Mouse (Mus musculus): Measurements from ENCODE around the gene Mrpl27. TPM values are rescaled to one million over a fixed set of nuclear protein-coding genes. Genes with fewer than 3 reads are reported as not detected.

Mrpl27 gene
- 57.0 TPM for polyA plus RNA-seq (2012; fragmentation: generic; extraction: Trizol)
- long read RNA-seq, experiment 1, transcript Mrpl27-201 (4 exons, 756 nt): major isoform, 66 of 79 reads
- long read RNA-seq, experiment 1, partial matches to known transcripts: 3 of 79 reads
- long read RNA-seq, experiment 1, other reads (novel, unspliced or antisense): 7 of 79 reads
- long read RNA-seq, experiment 2, transcript Mrpl27-201 (4 exons, 756 nt): major isoform, 7 of 10 reads
- long read RNA-seq, experiment 2, partial matches to known transcripts: 0 of 10 reads
- long read RNA-seq, experiment 2, other reads (novel, unspliced or antisense): 3 of 10 reads

DNA sequence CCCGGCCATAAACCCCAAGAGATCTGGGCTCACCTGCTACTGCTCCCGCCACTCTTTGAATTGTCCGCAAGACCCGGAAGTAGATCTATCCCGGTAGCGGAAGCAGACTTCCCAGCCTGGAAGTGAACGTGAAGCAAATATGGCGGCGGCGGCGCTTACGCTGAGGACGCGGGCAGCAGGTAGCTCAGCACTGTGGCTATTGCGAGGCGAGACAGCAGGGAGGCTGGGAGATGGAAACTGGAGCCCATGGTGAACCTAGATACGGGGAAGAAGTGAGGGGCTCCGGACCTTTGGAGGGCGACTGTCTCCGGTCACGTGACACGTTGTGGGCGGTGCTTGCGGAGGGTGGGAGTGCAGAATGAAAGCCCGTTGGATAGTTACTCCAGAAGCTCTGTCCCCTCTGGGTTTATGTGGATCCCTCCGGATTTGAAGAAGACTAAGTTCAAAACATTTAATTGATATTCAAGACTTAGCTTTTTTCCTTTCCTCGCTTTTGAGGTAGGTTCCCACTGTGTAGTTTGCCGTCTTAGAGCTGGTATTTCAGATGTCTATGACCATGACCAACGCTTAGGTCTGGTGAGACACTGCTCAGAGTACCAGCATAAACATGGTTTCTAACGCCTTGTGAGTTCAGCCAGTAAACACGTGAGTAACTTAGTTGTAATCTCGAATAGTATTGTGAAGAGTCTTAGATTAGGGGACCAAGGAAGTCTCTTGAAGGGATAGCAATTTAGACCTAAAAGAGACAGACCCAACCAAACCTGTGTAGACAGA, at the start of gene Mrpl27, which contains the start of gene Eme1:
Mrpl27 (plus strand) TSS at position 105 of the 774 bp plus-strand sequence.
Eme1 (minus strand) TSS at position 302 of the 774 bp plus-strand sequence.
- peaks cover 6% of the 10 kb centered on the region for H3K79me3 ChIP-seq (ENCODE audit: low read depth)
- H3K36me3 ChIP-seq (ENCODE audit: control insufficient read depth, insufficient read depth): peaks cover 34% of the 10 kb centered on the region
- H3ac ChIP-seq (ENCODE audit: control insufficient read depth, insufficient read length, low read depth): peak within 1 kb of the TSS; percentile 86
- no peak for TF ChIP-seq CEBPB (IDR thresholded peaks at IDR 0.05; ENCODE audit: low read depth)
- TF ChIP-seq USF1 (IDR thresholded peaks at IDR 0.05; ENCODE audit: low read depth): peak; percentile 98
- no peak for TF ChIP-seq CTCF (IDR thresholded peaks at IDR 0.05; ENCODE audit: control insufficient read depth, insufficient read depth, insufficient read length)
- TF ChIP-seq MYOD1 (IDR thresholded peaks at IDR 0.05; ENCODE audit: control insufficient read depth, insufficient read length, low read depth): peak; percentile 21
- no peak for TF ChIP-seq FOSL1 (IDR thresholded peaks at IDR 0.05; ENCODE audit: insufficient read depth, low read length, poor library complexity, severe bottlenecking)
- no peak for TF ChIP-seq MYOG (IDR thresholded peaks at IDR 0.05; ENCODE audit: control insufficient read depth, extremely low read depth, insufficient read length)
- TF ChIP-seq MAX (IDR thresholded peaks at IDR 0.05): no peak
- no peaks in the 10 kb centered on the region for H3K27me3 ChIP-seq (ENCODE audit: control insufficient read depth, insufficient read depth, insufficient read length)
- H3K79me2 ChIP-seq (ENCODE audit: control insufficient read depth, insufficient read depth): peaks cover 31% of the 10 kb centered on the region
- H3K4me3 ChIP-seq (ENCODE audit: insufficient read depth, poor library complexity, severe bottlenecking): peak within 1 kb of the TSS; percentile 48

DNA sequence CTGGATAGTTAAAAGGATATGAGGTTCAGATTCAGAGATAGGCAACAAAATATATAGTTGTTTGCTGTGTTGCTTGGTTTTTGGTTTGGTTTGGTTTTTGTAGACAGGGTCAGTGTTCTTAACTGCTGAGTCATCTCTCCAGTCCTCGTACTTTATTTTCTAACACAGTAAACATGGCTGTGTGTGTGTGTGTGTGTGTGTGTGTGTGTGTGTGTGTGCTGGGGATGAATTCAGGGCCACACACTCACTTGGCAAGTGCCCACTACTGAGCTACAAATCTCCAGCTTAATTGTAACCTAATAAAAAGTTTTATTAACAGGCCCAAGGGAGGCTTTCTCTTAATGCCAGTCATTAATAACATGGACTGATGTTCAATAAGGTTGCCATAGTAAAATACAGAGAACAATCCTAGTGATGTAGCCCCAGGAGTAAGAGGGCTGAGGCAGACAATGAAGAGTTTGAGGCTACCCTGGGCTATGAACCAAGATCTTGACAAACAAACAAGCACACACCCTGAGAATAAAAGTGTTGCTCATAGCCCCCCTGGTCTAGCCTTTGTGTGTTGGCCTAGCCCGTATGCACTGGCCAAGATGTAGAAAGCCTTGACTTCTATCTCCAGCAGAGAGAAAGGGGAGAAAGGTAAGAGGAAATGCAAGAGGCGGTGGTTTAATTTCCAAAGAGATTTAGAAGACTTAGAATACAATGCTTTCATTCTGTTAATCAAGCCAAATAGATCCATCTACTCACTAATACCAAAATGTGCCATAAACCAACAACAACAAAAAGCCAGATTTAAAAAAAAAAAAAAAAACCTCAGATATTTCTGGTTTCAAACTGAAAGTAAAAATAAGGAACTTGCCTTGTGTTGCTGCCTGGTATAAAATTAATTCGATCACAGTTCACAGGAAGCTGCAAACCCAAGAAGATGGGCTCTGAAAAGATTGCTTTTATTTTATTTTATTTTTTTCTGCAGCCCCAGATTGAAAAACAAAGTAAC, 42.5 kb upstream of the Mrpl27 start:
- no peaks in the 10 kb centered on the region for H3K36me3 ChIP-seq (ENCODE audit: control insufficient read depth, insufficient read depth)
- H3ac ChIP-seq (ENCODE audit: control insufficient read depth, insufficient read length, low read depth): no peak overlapping the region
- H3K79me3 ChIP-seq (ENCODE audit: low read depth): no peaks in the 10 kb centered on the region
- H3K79me2 ChIP-seq (ENCODE audit: control insufficient read depth, insufficient read depth): no peaks in the 10 kb centered on the region
- TF ChIP-seq USF1 (IDR thresholded peaks at IDR 0.05; ENCODE audit: low read depth) (no peak), CTCF (IDR thresholded peaks at IDR 0.05; ENCODE audit: control insufficient read depth, insufficient read depth, insufficient read length) (no peak), CEBPB (IDR thresholded peaks at IDR 0.05; ENCODE audit: low read depth) (no peak), FOSL1 (IDR thresholded peaks at IDR 0.05; ENCODE audit: insufficient read depth, low read length, poor library complexity, severe bottlenecking) (no peak), MAX (IDR thresholded peaks at IDR 0.05) (no peak), MYOD1 (IDR thresholded peaks at IDR 0.05; ENCODE audit: control insufficient read depth, insufficient read length, low read depth) (no peak), MYOG (IDR thresholded peaks at IDR 0.05; ENCODE audit: control insufficient read depth, extremely low read depth, insufficient read length) (no peak)
- H3K27me3 ChIP-seq (ENCODE audit: control insufficient read depth, insufficient read depth, insufficient read length): no peaks in the 10 kb centered on the region
- H3K4me3 ChIP-seq (ENCODE audit: insufficient read depth, poor library complexity, severe bottlenecking): no peak overlapping the region

DNA sequence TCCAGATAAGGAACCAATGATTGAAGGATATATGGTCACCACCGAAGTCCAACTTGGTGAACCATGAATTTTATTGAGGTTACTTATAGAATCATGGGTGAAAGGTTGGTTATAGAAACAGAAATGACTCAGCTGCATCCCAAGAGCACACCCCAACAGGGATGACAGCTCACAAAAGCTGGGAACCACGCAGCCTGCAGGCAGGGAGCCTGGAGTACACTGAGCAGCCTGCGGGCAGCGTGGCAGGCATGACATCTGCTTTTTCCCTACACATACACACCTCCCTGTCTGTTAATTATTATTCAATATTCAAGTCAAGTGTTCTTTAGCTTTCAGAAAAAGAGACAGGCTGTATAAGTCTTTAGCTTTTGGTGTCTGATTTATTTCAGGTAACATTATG, 39.0 kb upstream of the Mrpl27 start:
- no peak overlapping the region for H3ac ChIP-seq (ENCODE audit: control insufficient read depth, insufficient read length, low read depth)
- no peak overlapping the region for H3K4me3 ChIP-seq (ENCODE audit: insufficient read depth, poor library complexity, severe bottlenecking)
- no peaks in the 10 kb centered on the region for H3K27me3 ChIP-seq (ENCODE audit: control insufficient read depth, insufficient read depth, insufficient read length)
- H3K79me2 ChIP-seq (ENCODE audit: control insufficient read depth, insufficient read depth): no peaks in the 10 kb centered on the region
- no peaks in the 10 kb centered on the region for H3K36me3 ChIP-seq (ENCODE audit: control insufficient read depth, insufficient read depth)
- no peak for TF ChIP-seq CEBPB (IDR thresholded peaks at IDR 0.05; ENCODE audit: low read depth)
- TF ChIP-seq CTCF (IDR thresholded peaks at IDR 0.05; ENCODE audit: control insufficient read depth, insufficient read depth, insufficient read length): no peak
- TF ChIP-seq USF1 (IDR thresholded peaks at IDR 0.05; ENCODE audit: low read depth): no peak
- no peak for TF ChIP-seq FOSL1 (IDR thresholded peaks at IDR 0.05; ENCODE audit: insufficient read depth, low read length, poor library complexity, severe bottlenecking)
- TF ChIP-seq MAX (IDR thresholded peaks at IDR 0.05): no peak
- no peak for TF ChIP-seq MYOG (IDR thresholded peaks at IDR 0.05; ENCODE audit: control insufficient read depth, extremely low read depth, insufficient read length)
- no peak for TF ChIP-seq MYOD1 (IDR thresholded peaks at IDR 0.05; ENCODE audit: control insufficient read depth, insufficient read length, low read depth)
- no peaks in the 10 kb centered on the region for H3K79me3 ChIP-seq (ENCODE audit: low read depth)

DNA sequence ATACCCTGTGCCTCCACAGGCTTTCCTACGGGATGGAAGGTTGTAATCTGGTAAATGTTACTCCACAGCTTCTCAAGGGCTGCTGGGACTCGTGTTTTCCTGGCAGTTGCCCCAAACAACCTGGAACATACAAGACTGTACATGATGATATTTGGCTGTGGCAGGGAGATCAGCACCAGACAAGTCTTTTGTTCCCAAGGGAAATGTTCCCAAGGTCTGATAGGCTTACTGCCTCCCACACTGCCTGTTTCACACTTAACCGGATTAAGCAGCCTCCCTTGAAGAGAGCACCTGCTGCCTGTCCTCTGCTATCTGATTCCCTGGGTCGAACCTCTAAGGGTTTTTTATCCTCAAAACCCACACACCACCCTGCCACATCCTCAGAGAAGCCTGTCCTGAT, 38.1 kb upstream of the Mrpl27 start:
- TF ChIP-seq USF1 (IDR thresholded peaks at IDR 0.05; ENCODE audit: low read depth): no peak
- TF ChIP-seq CEBPB (IDR thresholded peaks at IDR 0.05; ENCODE audit: low read depth): no peak
- TF ChIP-seq CTCF (IDR thresholded peaks at IDR 0.05; ENCODE audit: control insufficient read depth, insufficient read depth, insufficient read length): no peak
- TF ChIP-seq FOSL1 (IDR thresholded peaks at IDR 0.05; ENCODE audit: insufficient read depth, low read length, poor library complexity, severe bottlenecking): no peak
- TF ChIP-seq MYOG (IDR thresholded peaks at IDR 0.05; ENCODE audit: control insufficient read depth, extremely low read depth, insufficient read length): no peak
- no peak for TF ChIP-seq MYOD1 (IDR thresholded peaks at IDR 0.05; ENCODE audit: control insufficient read depth, insufficient read length, low read depth)
- no peak for TF ChIP-seq MAX (IDR thresholded peaks at IDR 0.05)
- no peaks in the 10 kb centered on the region for H3K27me3 ChIP-seq (ENCODE audit: control insufficient read depth, insufficient read depth, insufficient read length)
- no peaks in the 10 kb centered on the region for H3K79me2 ChIP-seq (ENCODE audit: control insufficient read depth, insufficient read depth)
- H3K4me3 ChIP-seq (ENCODE audit: insufficient read depth, poor library complexity, severe bottlenecking): no peak overlapping the region
- H3K79me3 ChIP-seq (ENCODE audit: low read depth): no peaks in the 10 kb centered on the region
- H3K36me3 ChIP-seq (ENCODE audit: control insufficient read depth, insufficient read depth): no peaks in the 10 kb centered on the region
- no peak overlapping the region for H3ac ChIP-seq (ENCODE audit: control insufficient read depth, insufficient read length, low read depth)

DNA sequence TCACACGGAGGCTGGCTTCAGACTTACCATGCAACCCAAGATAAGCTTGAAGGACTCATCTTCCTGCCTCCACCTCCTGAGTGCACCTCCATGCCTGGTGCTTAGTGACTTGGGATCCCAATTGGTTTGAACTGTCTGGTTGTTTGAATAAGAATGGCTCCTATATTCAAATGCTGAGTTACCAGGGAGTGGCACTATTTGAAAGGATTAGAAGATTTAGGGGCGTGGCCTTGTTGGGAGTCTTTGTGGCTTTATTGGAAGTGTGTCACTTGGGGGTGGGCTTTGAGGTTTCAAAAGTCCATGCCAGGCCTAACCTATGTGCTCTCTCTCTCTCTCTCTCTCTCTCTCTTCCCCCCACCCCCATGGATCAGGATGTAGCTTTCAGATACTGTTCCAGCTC, 35.9 kb upstream of the Mrpl27 start:
- no peak overlapping the region for H3ac ChIP-seq (ENCODE audit: control insufficient read depth, insufficient read length, low read depth)
- no peaks in the 10 kb centered on the region for H3K79me2 ChIP-seq (ENCODE audit: control insufficient read depth, insufficient read depth)
- no peaks in the 10 kb centered on the region for H3K36me3 ChIP-seq (ENCODE audit: control insufficient read depth, insufficient read depth)
- TF ChIP-seq CEBPB (IDR thresholded peaks at IDR 0.05; ENCODE audit: low read depth) (no peak), USF1 (IDR thresholded peaks at IDR 0.05; ENCODE audit: low read depth) (no peak), FOSL1 (IDR thresholded peaks at IDR 0.05; ENCODE audit: insufficient read depth, low read length, poor library complexity, severe bottlenecking) (no peak), CTCF (IDR thresholded peaks at IDR 0.05; ENCODE audit: control insufficient read depth, insufficient read depth, insufficient read length) (no peak), MAX (IDR thresholded peaks at IDR 0.05) (no peak), MYOD1 (IDR thresholded peaks at IDR 0.05; ENCODE audit: control insufficient read depth, insufficient read length, low read depth) (no peak), MYOG (IDR thresholded peaks at IDR 0.05; ENCODE audit: control insufficient read depth, extremely low read depth, insufficient read length) (no peak)
- H3K4me3 ChIP-seq (ENCODE audit: insufficient read depth, poor library complexity, severe bottlenecking): no peak overlapping the region
- H3K27me3 ChIP-seq (ENCODE audit: control insufficient read depth, insufficient read depth, insufficient read length): no peaks in the 10 kb centered on the region
- no peaks in the 10 kb centered on the region for H3K79me3 ChIP-seq (ENCODE audit: low read depth)
